Mouse (Mus musculus) central nervous system, embryonic 14 days (tissue): ENCODE results near the gene Kcnq2. TPM values are rescaled to one million over a fixed set of nuclear protein-coding genes. Genes with fewer than 3 reads are reported as not detected.

Source experiments
- polyA plus RNA-seq: library from polyadenylated mRNA; depleted of rRNA; stranded (reverse); fragments of >200 nt; gene quantifications from 2 replicates; pipeline ENCODE4 v1.2.3, GENCODE M21; 2012; rRNA removed

Kcnq2 gene
- 66.5 and 69.9 TPM in 2 replicates for polyA plus RNA-seq

GRCm38 (mm10) chr2:181134591-181135445, at the start of gene Kcnq2:
Gene Kcnq2 (minus strand): TSS chr2:181135300.

GRCm38 (mm10) chr2:181156248-181157121, 21.4 kb upstream of the Kcnq2 start, which contains the start of gene Eef1a2:
Gene Eef1a2 (minus strand): TSS chr2:181157014.

DNA sequence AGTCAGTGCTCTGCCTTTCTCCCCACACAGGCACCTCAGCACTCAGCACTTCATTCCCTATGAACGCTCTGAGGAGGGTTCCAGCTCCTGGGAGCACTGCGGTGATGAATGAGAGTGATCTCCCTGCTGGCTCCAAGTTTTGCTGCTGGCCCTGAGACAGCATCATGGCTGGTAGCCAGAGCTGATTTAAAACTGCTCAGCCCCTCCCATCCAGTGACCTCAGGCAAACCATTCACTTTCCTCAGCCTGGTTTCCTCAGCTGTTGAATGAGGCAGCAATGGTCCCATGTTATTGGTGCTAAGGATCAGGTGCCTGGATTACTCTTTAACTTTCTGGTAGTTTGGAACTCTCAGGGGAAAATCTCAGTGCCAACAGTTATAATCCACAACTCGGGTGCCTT, 91.7 kb downstream of the Kcnq2 start, which contains the start of gene Chrna4:
TSS of gene Chrna4 (minus strand) at position 110 of the 400 bp plus-strand sequence.

Other genes starting within 250 kb of the Kcnq2 start
- gene Ythdf1, start 214.4 kb downstream of the Kcnq2 start, polyA plus RNA-seq: 57.7 and 65.5 TPM in 2 replicates
- gene Birc7, start 206.3 kb downstream of the Kcnq2 start, polyA plus RNA-seq: 0.04 and 0.10 TPM in 2 replicates
- 49.7 and 53.1 TPM in 2 replicates for gene Nkain4, start 180.6 kb downstream of the Kcnq2 start, polyA plus RNA-seq
- gene Arfgap1, start 168.1 kb downstream of the Kcnq2 start, polyA plus RNA-seq: 105 and 122 TPM in 2 replicates
- 0.96 and 2.4 TPM in 2 replicates for gene Col20a1, start 148.8 kb downstream of the Kcnq2 start, polyA plus RNA-seq
- 13.0 and 15.8 TPM in 2 replicates for gene Chrna4, start 91.8 kb downstream of the Kcnq2 start, polyA plus RNA-seq
- 86.1 and 90.0 TPM in 2 replicates for gene Eef1a2, start 21.7 kb upstream of the Kcnq2 start, polyA plus RNA-seq
- gene Ppdpf, start 51.9 kb upstream of the Kcnq2 start, polyA plus RNA-seq: 247 and 280 TPM in 2 replicates
- gene Ptk6, start 67.5 kb upstream of the Kcnq2 start, polyA plus RNA-seq: 0.02 and 0.03 TPM in 2 replicates
- gene Srms, start 77.9 kb upstream of the Kcnq2 start, polyA plus RNA-seq: 0.15 and 0.21 TPM in 2 replicates
- gene Fndc11, start 84.7 kb upstream of the Kcnq2 start, polyA plus RNA-seq: 0.07 and 0.09 TPM in 2 replicates
- gene Helz2, start 106.7 kb upstream of the Kcnq2 start, polyA plus RNA-seq: 2.3 and 3.6 TPM in 2 replicates
- 32.1 and 35.0 TPM in 2 replicates for gene Gmeb2, start 152.7 kb upstream of the Kcnq2 start, polyA plus RNA-seq
- gene Stmn3, start 179.2 kb upstream of the Kcnq2 start, polyA plus RNA-seq: 686 and 740 TPM in 2 replicates
- gene Rtel1, start 184.4 kb upstream of the Kcnq2 start, polyA plus RNA-seq: 119 and 121 TPM in 2 replicates
- 122 and 128 TPM in 2 replicates for gene Zgpat, start 229.6 kb upstream of the Kcnq2 start, polyA plus RNA-seq
- 106 and 119 TPM in 2 replicates for gene Arfrp1, start 230.1 kb upstream of the Kcnq2 start, polyA plus RNA-seq
- 110 and 111 TPM in 2 replicates for gene Lime1, start 244.8 kb upstream of the Kcnq2 start, polyA plus RNA-seq